Mouse (Mus musculus): ENCODE measurements at regions not wholly inside any gene's neighbourhood (a gene's known extent, or its start where the extent isn't known, plus 50 kb on each side); places are given as distances from the start of the nearest gene placed in this dataset.

DNA sequence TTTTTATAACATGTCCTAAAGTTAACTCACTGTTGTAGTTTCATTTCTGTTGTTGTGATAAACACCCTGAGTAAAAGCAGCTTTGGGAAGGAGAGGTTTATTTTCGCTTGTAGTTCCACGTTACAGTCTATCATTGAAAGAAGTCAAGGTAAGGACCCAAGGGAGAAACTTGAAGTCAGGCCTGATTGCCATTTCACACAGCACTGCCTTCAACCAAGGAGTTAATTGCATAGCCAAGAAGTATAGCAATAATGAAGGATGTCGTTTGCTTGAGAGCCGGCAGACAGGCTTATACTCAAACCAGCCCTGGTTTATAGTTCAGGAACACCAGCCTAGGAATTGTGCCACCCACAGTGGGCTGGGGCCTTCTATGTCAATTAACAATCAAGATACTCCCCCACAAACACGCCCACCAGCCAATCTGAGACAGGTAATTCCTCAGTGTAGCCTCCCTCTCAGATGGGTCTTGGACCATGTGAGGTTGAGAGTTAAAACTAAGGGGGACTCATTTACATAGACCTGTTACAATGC lies 59.9 kb upstream of the Mdm1 start:
- Histone ChIP-seq H3K4me1 (replicated peaks) (no peaks in the 10 kb centered on the region), H3K9ac (no peak overlapping the region), H3K27ac (no peak overlapping the region), H3K4me3 (replicated peaks) (no peak overlapping the region), H3K4me2 (replicated peaks) (no peak overlapping the region), H3K36me3 (no peaks in the 10 kb centered on the region), H3K27me3 (replicated peaks) (no peaks in the 10 kb centered on the region), H3K9me3 (no peaks in the 10 kb centered on the region)
- no peak for ATAC-seq
- WGBS: 86% methylated on average over 5 of the region's 5 CpGs

DNA sequence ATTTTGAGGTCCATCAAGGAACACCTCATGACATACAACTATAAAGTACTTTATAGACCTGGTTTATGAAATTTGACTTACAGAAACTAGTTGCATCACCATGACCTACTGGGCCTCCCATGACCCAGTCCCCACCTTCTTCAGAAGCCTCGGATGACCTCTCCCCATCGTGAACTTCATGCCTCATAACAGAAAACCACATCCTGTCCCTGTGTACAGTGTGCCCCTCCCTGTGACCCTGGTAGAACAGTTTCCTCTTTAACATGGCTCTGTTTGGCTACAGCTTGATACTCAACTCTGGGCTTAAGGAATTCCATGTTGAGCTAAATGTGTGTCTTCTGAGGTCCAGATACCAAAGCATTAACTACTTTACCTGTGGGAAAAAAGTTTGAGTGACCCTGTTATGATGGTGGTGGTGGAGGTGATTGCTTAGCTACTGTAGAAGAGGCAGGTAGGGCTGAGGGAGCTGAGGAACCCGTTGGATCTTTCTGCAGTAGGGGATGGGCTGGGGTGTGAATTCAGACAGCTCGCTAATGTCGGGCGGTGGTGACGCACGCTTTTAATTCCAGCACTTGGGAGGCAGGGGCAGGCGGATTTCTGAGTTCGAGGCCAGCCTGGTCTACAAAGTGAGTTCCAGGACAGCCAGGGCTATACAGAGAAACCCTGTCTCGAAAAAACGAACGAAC lies 58.4 kb upstream of the Mdm1 start:
- H3K27ac ChIP-seq: no peak overlapping the region
- no peaks in the 10 kb centered on the region for H3K9me3 ChIP-seq
- peaks cover 2% of the 10 kb centered on the region; the same call in 1 of the 2 replicates for H3K4me1 ChIP-seq (replicated peaks)
- H3K27me3 ChIP-seq (replicated peaks): no peaks in the 10 kb centered on the region
- no peak overlapping the region for H3K4me2 ChIP-seq (replicated peaks)
- H3K36me3 ChIP-seq: no peaks in the 10 kb centered on the region
- no peak for ATAC-seq
- WGBS: 90% methylated on average over 13 of the region's 13 CpGs
- H3K4me3 ChIP-seq (replicated peaks): no peak overlapping the region
- H3K9ac ChIP-seq: no peak overlapping the region

DNA sequence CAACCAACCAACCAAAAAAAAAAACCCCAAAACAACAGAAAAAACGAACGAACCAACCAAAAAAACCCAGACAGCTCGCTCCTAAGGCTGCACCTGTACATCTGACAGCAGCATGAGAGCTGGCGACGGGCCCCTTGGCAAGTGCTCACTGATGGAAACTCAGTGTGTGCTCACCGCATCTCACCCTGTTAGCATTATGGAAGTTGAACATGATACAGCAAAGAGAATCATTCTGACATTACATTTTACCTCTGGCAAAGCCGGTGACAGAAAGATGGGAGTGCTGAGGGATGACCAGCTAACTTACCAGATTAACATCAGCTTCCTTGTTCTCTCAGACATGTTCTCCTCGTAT lies 57.9 kb upstream of the Mdm1 start:
- Histone ChIP-seq H3K27me3 (replicated peaks) (no peaks in the 10 kb centered on the region), H3K4me1 (replicated peaks) (peaks cover 2% of the 10 kb centered on the region; the same call in 1 of the 2 replicates), H3K9me3 (no peaks in the 10 kb centered on the region), H3K4me2 (replicated peaks) (no peak overlapping the region), H3K36me3 (no peaks in the 10 kb centered on the region), H3K4me3 (replicated peaks) (no peak overlapping the region), H3K9ac (no peak overlapping the region), H3K27ac (no peak overlapping the region)
- ATAC-seq: no peak
- 93% methylated on average over 8 of the region's 8 CpGs for WGBS

DNA sequence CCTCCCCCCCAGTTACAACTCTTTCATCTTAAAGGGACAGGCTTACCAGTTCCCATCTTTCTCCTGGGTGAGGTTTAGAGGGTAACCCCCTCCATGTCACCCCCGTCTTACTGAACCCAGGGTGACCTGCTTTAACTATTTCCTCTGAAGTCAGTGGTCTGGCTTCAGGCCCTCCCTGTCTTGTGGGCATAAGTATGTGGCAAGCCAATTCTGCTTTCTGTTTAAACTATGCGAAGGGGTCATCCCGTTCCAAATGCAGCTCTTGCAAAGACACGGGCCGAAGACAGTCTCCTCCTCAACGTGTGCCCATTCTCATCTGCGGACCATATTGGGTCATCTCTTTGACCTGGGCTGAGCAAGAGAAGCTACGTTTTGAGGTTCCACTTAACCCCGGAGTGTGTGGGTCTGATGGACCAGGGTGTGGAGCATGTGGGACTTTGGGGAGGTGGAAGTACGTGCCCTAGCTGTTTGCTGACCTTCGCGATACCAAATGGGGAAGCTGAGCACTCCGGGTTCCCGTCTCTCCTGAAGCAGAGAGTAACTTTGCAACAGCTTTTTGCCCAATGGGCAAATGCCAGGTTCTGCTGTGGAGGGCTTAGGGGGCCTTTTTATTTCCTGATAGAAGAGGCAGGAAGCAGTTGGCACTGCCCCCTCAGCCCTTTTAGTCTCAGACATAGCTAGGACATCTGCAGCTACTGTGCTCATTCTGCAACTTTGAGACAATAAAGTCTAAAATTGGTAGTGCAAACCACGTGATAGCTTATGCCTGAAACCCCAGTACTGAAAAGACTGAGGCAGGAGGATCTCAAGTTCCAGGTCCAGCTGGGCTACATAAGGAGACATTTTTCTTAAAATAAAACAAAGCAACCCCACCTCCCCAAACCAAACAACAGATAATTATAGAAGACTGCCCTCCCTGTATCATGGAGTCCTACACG lies 56.3 kb upstream of the Mdm1 start:
- no peak overlapping the region for H3K9ac ChIP-seq
- no peaks in the 10 kb centered on the region for H3K9me3 ChIP-seq
- H3K4me3 ChIP-seq (replicated peaks): no peak overlapping the region
- no peaks in the 10 kb centered on the region for H3K27me3 ChIP-seq (replicated peaks)
- ATAC-seq: no peak
- no peak overlapping the region for H3K27ac ChIP-seq
- no peak overlapping the region for H3K4me2 ChIP-seq (replicated peaks)
- peaks cover 2% of the 10 kb centered on the region; the same call in 1 of the 2 replicates for H3K4me1 ChIP-seq (replicated peaks)
- 86% methylated on average over 16 of the region's 16 CpGs for WGBS
- H3K36me3 ChIP-seq: no peaks in the 10 kb centered on the region

DNA sequence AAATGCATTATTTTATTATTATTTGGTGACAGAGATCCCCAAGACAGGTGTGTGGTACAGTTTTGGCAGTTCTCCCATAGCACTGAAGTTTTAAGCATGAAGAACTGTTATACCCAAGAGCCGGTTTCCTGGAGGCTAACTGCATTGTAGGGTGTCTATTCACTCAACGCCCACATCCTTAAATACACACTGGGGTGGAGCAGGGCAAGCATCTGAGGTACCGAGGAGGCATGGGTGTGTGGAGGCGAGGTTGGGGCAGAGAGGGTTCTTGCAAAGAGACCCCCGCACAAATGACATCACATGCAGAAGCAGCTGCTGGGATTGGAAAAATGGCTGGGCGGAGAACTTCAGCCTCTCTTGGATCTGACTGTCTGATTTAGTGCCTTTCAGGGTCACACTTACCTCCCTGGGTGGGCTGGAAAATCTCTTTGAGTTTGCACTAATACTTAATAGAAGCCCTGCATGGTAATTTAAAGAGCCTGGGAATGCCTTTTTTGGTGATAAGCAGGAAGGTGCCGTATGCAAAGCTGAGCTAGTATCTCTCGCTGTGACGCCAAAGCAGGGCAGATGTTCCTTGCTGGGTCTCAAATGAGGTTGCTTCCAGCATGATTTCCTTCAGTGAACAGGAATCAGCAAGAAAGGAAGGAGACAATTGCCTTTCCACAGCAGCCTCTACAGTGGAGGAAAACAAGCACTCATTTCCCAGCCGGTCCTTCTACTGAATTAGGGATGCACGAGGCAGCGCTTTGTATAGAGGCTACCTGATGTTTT lies 53.9 kb upstream of the Mdm1 start:
- WGBS: 23% methylated on average over 12 of the region's 12 CpGs
- Histone ChIP-seq H3K9me3 (no peaks in the 10 kb centered on the region), H3K27ac (no peak overlapping the region), H3K27me3 (replicated peaks) (no peaks in the 10 kb centered on the region), H3K4me1 (replicated peaks) (peaks cover 2% of the 10 kb centered on the region; the same call in 1 of the 2 replicates), H3K4me2 (replicated peaks) (peak overlapping the region; percentile 17), H3K36me3 (no peaks in the 10 kb centered on the region), H3K4me3 (replicated peaks) (no peak overlapping the region), H3K9ac (no peak overlapping the region)
- no peak for ATAC-seq

DNA sequence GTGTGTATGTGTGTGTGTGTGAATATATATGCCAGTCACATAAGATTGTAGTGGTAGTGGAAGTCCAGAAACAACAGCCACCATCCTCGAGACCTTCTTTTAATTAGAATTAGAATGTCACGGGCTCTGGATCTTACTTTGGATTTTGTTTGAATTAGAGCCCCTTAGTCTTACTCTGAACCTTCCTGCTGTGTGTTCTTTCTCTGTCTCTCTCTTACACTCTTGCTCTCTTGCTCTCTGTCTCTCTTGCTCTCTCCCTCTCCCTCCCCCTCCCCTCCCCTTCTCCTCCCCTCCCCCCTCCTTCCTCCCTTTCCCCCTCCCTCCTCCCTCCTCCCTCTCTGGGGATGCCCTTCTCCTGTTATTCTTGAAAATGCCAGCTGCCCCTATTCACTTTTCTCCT lies 53.1 kb upstream of the Mdm1 start:
- no peaks in the 10 kb centered on the region for H3K27me3 ChIP-seq (replicated peaks)
- WGBS: 66% methylated on average over 2 of the region's 2 CpGs
- no peak overlapping the region for H3K4me3 ChIP-seq (replicated peaks)
- no peak for ATAC-seq
- no peak overlapping the region for H3K4me2 ChIP-seq (replicated peaks)
- peaks cover 2% of the 10 kb centered on the region; the same call in 1 of the 2 replicates for H3K4me1 ChIP-seq (replicated peaks)
- no peaks in the 10 kb centered on the region for H3K9me3 ChIP-seq
- H3K36me3 ChIP-seq: no peaks in the 10 kb centered on the region
- H3K27ac ChIP-seq: no peak overlapping the region
- H3K9ac ChIP-seq: no peak overlapping the region

DNA sequence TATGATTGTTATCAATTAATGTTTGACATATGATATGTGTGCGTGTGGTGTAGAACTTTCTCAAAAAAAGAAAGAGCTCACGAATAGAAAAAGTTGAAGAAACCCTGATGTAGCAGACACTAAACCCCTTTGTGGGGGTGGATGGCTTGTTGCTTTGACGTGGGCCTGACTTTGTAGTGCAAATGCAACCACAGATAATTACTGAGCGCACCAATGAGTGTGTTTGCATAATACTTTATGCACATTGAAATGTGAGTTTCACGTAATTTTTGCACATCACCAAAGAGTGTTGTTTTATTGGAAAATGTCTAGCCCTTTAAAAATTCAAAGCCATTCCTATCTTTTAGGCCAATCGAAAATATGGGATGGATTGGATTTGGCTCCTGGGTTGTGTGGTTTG lies 51.7 kb upstream of the Mdm1 start:
- no peaks in the 10 kb centered on the region for H3K27me3 ChIP-seq (replicated peaks)
- ATAC-seq: no peak

DNA sequence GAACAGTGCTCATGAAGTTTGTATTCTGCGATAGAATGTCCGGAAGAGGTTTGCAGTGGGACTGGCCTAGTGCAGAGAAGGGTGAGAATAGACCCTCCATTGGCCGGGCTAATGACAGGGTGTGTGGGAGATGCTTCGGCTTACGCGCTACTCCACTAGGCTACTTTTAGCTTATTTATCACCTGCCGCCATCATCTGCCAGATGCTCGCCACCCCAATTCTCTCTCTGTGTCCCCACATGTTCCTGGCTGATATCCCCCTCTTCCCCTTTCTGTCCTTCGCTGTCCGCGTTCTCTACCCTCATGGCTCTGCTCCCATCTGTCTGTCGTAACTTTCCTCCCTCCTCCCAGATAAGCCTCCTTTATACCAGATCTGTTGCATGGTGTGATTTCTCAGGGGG lies 50.1 kb upstream of the Mdm1 start:
- WGBS: 87% methylated on average over 12 of the region's 12 CpGs
- no peak overlapping the region for H3K27ac ChIP-seq
- no peaks in the 10 kb centered on the region for H3K27me3 ChIP-seq (replicated peaks)
- no peaks in the 10 kb centered on the region for H3K9me3 ChIP-seq
- no peak overlapping the region for H3K9ac ChIP-seq
- H3K4me3 ChIP-seq (replicated peaks): no peak overlapping the region
- H3K4me2 ChIP-seq (replicated peaks): no peak overlapping the region
- no peaks in the 10 kb centered on the region for H3K36me3 ChIP-seq
- no peak for ATAC-seq
- H3K4me1 ChIP-seq (replicated peaks): peaks cover 2% of the 10 kb centered on the region; the same call in 1 of the 2 replicates

More for the DNA sequence above, 51.7 kb upstream of the Mdm1 start:
- Histone ChIP-seq H3K9me3 (no peaks in the 10 kb centered on the region), H3K4me3 (replicated peaks) (no peak overlapping the region), H3K4me2 (replicated peaks) (no peak overlapping the region), H3K36me3 (no peaks in the 10 kb centered on the region), H3K9ac (no peak overlapping the region), H3K27ac (no peak overlapping the region), H3K4me1 (replicated peaks) (peaks cover 2% of the 10 kb centered on the region; the same call in 1 of the 2 replicates)
- WGBS: 84% methylated on average over 6 of the region's 6 CpGs

All from intestine, embryonic 15.5 days (tissue).